Mouse (Mus musculus) ES-Bruce4 (cell line): ENCODE measurements at regions not wholly inside any gene's neighbourhood (a gene's known extent, or its start where the extent isn't known, plus 50 kb on each side); places are given as distances from the start of the nearest gene placed in this dataset.

Experiments used
- CTCF ChIP-seq: IDR thresholded peaks from one replicate; pipeline ENCODE4 v1.8.1; 2011; ENCODE audit warnings: low read depth, low read length
- EP300 ChIP-seq: IDR thresholded peaks from 2 replicates; pipeline ENCODE4 v1.6.1; 2011; ENCODE audit warnings: low read depth, low read length; ENCODE audit not compliant: insufficient read depth
- POLR2A ChIP-seq: IDR thresholded peaks from one replicate; pipeline ENCODE4 v1.8.1; 2011; ENCODE audit warnings: low read length; ENCODE audit not compliant: insufficient read depth

GRCm38 (mm10) chr13:5448601-5449000 lies 412.7 kb upstream of the Klf6 start:
- TF ChIP-seq CTCF (no peak), POLR2A (no peak), EP300 (no peak)
